Mouse (Mus musculus) right cerebral cortex, postnatal 4 days (tissue): ENCODE measurements at regions not wholly inside any gene's neighbourhood (a gene's known extent, or its start where the extent isn't known, plus 50 kb on each side); places are given as distances from the start of the nearest gene placed in this dataset.

Experiments used
- DNase-seq: peaks from one replicate; pipeline ENCODE4 v3.0.0-alpha.2; 2022

GRCm38 (mm10) chr15:43926034-43926433, 3791.9 kb downstream of the 9330182O14Rik start:
- DNase-seq = no peak

GRCm38 (mm10) chr15:43933608-43934007, 3799.4 kb downstream of the 9330182O14Rik start:
- DNase-seq = no peak

DNA sequence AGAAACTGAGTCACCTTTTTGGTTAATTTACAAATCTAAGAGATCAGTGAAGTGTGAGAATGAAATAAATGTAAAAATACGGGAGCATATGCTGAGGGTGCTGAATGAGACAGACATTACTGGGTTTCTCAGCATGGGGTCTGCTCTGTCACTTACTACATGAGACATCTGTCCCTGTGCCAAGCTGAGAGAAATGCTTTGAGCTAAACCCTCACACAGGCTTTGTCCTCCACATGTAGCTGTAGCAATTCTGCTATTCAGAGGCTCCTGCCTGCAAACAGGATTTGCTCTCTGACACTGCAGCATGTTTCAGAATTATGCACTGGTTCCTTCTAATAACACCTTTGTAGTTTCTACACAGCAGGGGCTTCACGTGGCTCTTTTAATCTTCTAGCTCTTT, 3806.3 kb downstream of the 9330182O14Rik start:
- no peak for DNase-seq

- no peak for DNase-seq
These were observed 3806.7 kb downstream of the 9330182O14Rik start for GRCm38 (mm10) chr15:43940905-43941304.

DNA sequence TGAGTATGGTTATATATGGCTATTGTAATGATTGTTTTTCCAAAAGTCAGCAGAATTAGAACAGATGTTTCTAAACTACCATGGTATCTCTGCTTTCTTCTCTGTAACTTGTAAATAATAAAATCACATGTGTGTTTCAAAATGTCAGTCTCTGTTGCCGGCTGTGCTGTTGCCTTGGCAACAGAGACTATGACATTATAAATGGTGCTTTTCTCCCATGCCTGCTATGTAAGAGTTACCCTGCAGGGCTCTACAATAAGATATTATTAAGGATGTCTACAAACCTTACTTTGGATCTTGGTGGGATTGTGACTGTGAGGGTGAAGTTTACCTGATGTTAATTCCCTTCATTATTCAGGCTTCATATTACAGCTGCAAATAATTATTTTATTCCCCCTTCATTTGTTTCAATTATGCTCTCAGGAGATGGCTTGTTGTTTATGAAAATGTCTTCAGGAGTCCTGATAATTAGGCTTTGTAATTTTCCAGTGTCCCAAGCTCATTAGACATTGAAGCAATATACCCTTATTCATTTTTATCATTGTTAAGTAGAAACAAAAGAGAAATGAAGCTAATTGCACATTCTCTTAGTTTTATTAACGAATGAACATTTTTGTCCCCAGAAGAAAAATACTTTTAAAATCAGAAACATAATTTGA, 3808.0 kb downstream of the 9330182O14Rik start:
- DNase-seq = no peak

DNA sequence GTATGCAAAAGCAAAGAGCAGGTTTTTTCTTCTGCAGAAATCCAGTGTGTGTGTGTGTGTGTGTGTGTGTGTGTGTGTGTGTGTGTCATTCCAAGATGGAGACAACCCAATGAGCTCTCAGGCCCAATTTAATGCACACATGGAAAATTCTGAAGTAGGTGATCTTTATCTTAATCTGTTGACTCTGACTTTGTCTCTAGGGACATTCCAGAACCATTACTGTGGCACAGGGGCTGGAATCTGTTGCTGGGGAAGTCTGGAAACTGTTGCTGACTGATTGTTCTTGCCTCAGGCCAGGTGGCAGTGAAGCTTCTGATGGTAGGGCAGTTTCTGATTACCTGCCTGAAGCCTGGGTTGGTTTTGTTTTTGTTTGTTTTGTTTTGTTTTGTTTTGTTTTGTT, 3850.8 kb downstream of the 9330182O14Rik start:
- no peak for DNase-seq

DNA sequence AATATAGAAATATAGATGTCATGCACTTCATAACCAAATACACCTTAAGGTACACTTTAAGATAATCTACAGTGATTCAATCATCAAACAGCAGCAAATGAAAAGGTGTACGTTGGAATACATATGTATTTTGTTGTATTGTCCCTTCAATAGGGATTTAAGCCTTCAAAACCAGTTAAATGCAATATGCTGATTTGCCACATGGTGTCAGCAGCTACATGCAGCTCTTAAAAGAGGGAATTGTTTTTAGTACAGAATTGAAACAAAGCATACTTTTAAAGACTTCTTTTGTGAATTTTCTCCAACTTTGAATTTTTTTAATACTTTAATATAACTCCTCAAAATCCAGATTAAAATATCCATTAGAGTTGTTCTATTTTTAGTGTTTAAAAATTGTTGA, 3857.1 kb downstream of the 9330182O14Rik start:
- peak; percentile 4 for DNase-seq

DNA sequence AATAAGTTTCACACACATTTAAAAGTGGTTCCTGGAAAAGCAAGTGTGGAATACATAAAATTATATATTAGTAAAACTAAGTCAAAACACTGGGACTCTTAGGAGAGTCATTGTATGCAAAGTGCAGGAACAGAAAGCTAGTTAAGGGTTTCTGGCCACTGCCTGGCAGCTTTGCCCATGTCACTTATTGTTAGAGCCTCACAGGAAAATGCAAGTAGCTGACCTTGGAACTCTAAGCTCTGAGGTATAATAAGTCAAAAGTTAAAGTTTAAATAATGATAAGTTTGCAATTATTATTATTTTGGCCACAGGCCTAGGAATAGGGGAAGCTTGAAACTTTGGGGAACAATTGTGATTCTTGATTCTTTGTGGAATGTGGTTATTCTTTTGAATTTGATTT, 3858.8 kb downstream of the 9330182O14Rik start:
- DNase-seq = no peak

DNA sequence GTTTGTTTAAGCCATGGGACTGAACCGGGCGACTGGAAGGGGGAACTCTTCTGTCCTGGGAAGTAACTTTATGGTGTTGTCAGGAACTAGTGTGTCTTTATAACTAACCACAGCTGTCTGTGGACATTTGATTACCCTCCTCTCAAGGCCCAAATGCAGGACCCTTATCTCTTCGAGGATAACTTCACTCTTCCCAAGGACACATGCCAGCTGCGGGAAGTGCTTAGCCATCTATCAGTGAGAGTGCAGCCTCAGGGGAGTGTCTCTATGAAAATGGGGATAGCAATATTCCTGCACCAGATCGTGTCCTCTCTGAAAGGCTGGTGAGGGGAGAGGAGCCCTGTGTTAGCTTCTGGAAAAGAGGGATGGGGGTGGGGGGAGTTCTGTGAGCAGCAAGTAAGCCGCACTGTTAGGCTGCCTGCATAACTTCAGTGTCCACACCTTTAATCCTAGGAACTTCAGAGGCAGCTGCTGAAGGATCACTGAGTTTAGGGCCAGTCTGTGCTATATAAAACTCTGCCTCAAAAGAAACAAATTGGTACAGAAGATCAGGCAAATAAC, 3892.4 kb downstream of the 9330182O14Rik start:
- no peak for DNase-seq

- no peak for DNase-seq
These were observed 3901.7 kb downstream of the 9330182O14Rik start for GRCm38 (mm10) chr15:44035900-44036299.

DNA sequence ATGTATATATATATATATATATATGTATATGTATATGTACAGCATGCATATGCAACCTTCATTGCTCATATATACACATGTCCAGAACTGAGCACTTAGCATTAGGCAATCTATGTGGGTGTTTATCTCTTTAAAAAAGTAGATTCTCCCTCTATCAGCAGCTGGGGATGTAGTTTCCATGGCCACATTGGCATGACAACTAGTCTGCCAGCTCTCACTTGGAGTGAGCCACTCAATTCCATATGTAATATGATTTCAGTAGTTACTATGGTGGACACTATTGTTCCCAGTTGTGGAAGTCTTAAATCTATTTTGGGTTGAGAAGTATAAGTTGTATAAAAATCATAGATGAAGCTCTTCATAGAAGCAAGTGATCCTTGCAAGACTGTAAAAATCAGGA, 3903.7 kb downstream of the 9330182O14Rik start:
- no peak for DNase-seq

- no peak for DNase-seq
These were observed 3916.6 kb downstream of the 9330182O14Rik start for GRCm38 (mm10) chr15:44050565-44051274.

GRCm38 (mm10) chr15:44064855-44065254, 3930.7 kb downstream of the 9330182O14Rik start:
- no peak for DNase-seq

DNA sequence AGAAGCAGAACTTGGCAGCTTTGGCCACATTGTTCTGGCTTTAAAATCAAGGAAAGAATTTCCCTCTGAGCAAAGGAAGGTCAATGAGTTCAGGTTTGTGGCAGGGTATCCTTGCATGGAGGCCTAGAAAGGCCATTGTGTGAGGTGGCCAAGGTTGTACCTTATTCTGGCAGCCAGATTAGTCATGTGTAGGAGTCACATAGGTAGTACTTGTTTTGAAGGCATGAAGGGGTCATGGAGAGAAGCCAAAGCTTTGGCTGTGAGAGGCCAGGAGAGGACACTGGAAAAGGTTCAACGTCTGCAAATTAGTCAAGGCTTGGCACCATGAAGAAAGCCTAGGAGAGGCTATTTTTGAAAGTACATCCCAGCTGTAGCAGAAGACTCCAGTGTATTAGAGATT, 3949.5 kb downstream of the 9330182O14Rik start:
- DNase-seq = no peak

- peak; percentile 4 for DNase-seq
These were observed 3978.3 kb downstream of the 9330182O14Rik start for GRCm38 (mm10) chr15:44112328-44112944.

- DNase-seq = no peak
These were observed 4000.0 kb downstream of the 9330182O14Rik start for GRCm38 (mm10) chr15:44134213-44134612.
